Mouse (Mus musculus): ENCODE results near the gene Mon1b. TPM values are rescaled to one million over a fixed set of nuclear protein-coding genes. Genes with fewer than 3 reads are reported as not detected.

The Mon1b gene
- total and polyA plus RNA-seq, 2 experiments from 2014 or later, result 7.8 to 31.6 TPM

DNA sequence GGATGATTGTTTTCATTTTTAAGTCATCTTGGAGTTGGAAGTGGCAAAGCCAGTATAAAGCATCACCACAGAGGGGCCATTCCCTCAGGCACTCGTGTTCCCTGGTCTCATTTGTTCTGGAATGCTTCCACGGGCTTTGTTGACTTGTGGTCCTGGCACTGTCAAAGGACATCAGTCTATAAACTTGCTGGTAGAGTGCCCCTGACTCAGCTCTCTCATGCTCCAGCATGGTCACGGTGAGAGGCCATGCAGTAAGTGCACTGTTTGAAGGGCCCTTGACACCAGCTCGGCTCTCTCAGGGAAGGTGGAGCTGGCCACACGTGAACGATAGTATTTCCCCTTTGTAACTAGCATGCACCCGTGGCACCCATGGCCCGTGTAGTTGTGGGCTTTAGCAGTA lies 5.0 kb downstream of the Mon1b start:
- Histone ChIP-seq H3K4me1 (ENCODE audit: insufficient read depth, low read length) (peaks cover 12% of the 10 kb centered on the region), H3K27me3 (ENCODE audit: insufficient read depth, low read length) (no peaks in the 10 kb centered on the region), H3K36me3 (ENCODE audit: insufficient read depth, low read length) (peaks cover 22% of the 10 kb centered on the region), H3K4me3 (ENCODE audit: low read length) (no peak overlapping the region), H3K27ac (no peak overlapping the region), H3K9ac (replicated peaks; ENCODE audit: low read length) (no peak overlapping the region), H3K9me3 (ENCODE audit: low read length) (no peaks in the 10 kb centered on the region), H3K4me2 (ENCODE audit: low read depth, low read length) (no peak overlapping the region)
- ATAC-seq, result no peak
- WGBS, result 86% methylated on average over 8 of the region's 8 CpGs
- TF ChIP-seq CTCF (IDR thresholded peaks at IDR 0.05; ENCODE audit: low read depth), result no peak
- no peak for DNase-seq (ENCODE audit: low spot score)

DNA sequence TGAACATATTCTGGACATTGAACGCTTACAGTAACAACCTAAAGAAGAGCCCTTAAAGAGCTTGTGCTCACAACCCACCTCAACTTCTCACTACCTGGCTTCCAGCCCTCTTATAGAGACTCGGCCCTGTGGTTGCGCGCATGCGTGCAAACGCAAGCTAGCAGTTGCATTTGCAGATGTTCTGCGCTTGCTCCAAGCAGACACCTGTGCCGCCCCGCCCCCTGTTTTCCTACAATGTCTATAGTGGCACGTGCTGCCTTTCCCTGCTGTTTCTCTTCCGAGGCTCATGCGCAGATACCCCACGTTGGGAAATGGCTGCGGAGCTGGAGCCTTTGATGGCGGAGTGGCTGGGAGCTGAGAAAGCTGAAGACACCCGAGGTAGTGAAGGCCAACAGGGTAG lies 7.5 kb downstream of the Mon1b start, which contains the start of gene Syce1l:
Gene Syce1l, plus strand, starts transcription at position 288 of the 400 bp plus-strand sequence.
- peaks cover 22% of the 10 kb centered on the region for H3K36me3 ChIP-seq (ENCODE audit: insufficient read depth, low read length)
- no peak for TF ChIP-seq CTCF (IDR thresholded peaks at IDR 0.05; ENCODE audit: low read depth)
- no peak for ATAC-seq
- no peaks in the 10 kb centered on the region for H3K9me3 ChIP-seq (ENCODE audit: low read length)
- no peak within 1 kb of the TSS for H3K4me3 ChIP-seq (ENCODE audit: low read length)
- H3K27ac ChIP-seq, result no peak within 1 kb of the TSS
- no peaks in the 10 kb centered on the region for H3K27me3 ChIP-seq (ENCODE audit: insufficient read depth, low read length)
- H3K9ac ChIP-seq (replicated peaks; ENCODE audit: low read length), result no peak within 1 kb of the TSS
- DNase-seq (ENCODE audit: low spot score), result no peak
- WGBS, result 94% methylated on average over 16 of the region's 16 CpGs
- H3K4me2 ChIP-seq (ENCODE audit: low read depth, low read length), result no peak within 1 kb of the TSS
- no peaks in the 10 kb centered on the region for H3K4me1 ChIP-seq (ENCODE audit: insufficient read depth, low read length)

DNA sequence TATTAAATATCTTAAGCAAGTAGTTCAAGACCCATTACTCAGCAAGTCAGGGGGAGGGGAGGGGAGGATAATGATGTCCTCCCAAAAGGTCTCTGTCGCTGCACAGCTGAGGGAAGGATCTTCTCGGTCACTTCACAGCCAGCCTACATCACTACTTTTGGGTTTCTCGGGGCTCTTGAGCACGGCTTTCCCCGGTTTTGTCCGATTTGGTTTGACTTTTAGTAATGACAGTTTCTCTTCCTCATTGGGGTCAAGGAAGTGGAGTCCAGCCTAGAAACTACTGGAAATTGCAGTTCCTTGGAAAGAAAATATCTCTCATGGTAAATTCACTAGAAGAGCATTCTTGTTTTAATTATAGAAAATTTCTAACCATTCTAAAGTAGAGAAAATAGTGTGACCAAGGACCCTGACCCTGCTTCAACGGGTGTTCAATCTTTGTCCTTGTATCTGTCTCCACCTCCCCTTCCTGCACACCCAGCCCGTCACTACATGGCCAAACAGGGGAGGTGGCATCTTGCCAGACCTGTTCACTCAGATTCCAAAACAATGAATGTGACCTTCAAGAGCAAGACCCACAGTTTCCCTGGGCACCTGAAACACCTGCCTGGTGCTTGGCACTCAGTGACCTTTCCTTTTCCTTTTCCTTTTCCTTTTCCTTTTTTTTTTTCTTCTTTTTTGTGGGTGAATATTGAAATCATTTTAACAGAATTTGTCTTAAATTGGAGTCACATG lies 8.3 kb downstream of the Mon1b start:
- 86% methylated on average over 8 of the region's 8 CpGs for WGBS
- no peak for DNase-seq (ENCODE audit: low spot score)
- Histone ChIP-seq H3K27ac (no peak overlapping the region), H3K9me3 (ENCODE audit: low read length) (no peaks in the 10 kb centered on the region), H3K27me3 (ENCODE audit: insufficient read depth, low read length) (no peaks in the 10 kb centered on the region), H3K4me3 (ENCODE audit: low read length) (no peak overlapping the region), H3K4me1 (ENCODE audit: insufficient read depth, low read length) (no peaks in the 10 kb centered on the region), H3K4me2 (ENCODE audit: low read depth, low read length) (no peak overlapping the region), H3K9ac (replicated peaks; ENCODE audit: low read length) (no peak overlapping the region), H3K36me3 (ENCODE audit: insufficient read depth, low read length) (peaks cover 17% of the 10 kb centered on the region)
- TF ChIP-seq CTCF (IDR thresholded peaks at IDR 0.05; ENCODE audit: low read depth), result no peak
- no peak for ATAC-seq

DNA sequence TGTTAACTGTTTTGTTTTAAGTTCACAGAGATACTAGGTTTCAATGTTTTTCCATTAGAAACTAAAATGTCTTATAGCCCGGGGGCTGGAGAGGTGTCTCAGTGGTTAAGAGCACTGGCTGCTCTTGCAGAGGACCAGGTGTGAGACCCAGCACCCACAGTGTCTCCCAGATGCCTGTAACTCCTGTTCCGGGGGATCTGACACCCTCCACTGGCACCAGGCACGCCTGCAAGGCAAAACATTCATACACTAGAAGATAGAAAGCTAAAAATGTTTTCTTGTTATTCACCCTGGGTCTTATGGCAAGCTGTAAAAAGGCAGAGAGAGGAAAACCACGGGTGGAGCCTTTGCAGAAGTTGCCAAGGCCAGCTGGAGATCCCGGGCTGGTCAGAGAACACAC lies 9.8 kb downstream of the Mon1b start:
- Histone ChIP-seq H3K9ac (replicated peaks; ENCODE audit: low read length) (no peak overlapping the region), H3K36me3 (ENCODE audit: insufficient read depth, low read length) (peaks cover 16% of the 10 kb centered on the region), H3K4me1 (ENCODE audit: insufficient read depth, low read length) (no peaks in the 10 kb centered on the region), H3K9me3 (ENCODE audit: low read length) (no peaks in the 10 kb centered on the region), H3K27ac (no peak overlapping the region), H3K4me3 (ENCODE audit: low read length) (no peak overlapping the region), H3K4me2 (ENCODE audit: low read depth, low read length) (no peak overlapping the region), H3K27me3 (ENCODE audit: insufficient read depth, low read length) (no peaks in the 10 kb centered on the region)
- TF ChIP-seq CTCF (IDR thresholded peaks at IDR 0.05; ENCODE audit: low read depth), result no peak
- 84% methylated on average over 5 of the region's 5 CpGs for WGBS
- DNase-seq (ENCODE audit: low spot score) (no peak), ATAC-seq (no peak)

DNA sequence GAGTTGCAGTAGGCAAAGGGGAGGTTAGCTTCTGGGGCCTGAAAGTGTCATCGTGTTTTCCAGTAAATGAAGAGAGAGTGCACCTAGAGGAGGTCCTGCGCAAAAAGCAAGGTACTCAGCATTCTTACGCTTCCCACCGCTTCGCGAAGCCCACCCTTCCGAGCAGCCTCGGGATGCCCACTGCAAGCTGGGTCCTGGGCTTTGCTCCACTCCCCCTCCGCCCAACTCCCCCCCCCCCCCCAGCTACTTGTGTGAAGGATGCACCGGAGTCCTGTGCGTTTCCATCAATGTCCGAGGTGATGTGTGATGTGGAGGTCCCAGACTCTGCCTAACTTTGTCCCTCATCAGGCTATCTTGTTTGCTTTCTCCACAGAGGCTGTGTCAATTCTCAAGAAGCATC lies 17.1 kb downstream of the Mon1b start:
- no peak for TF ChIP-seq CTCF (IDR thresholded peaks at IDR 0.05; ENCODE audit: low read depth)
- Histone ChIP-seq H3K27ac (no peak overlapping the region), H3K4me2 (ENCODE audit: low read depth, low read length) (no peak overlapping the region), H3K4me3 (ENCODE audit: low read length) (no peak overlapping the region), H3K36me3 (ENCODE audit: insufficient read depth, low read length) (no peaks in the 10 kb centered on the region), H3K4me1 (ENCODE audit: insufficient read depth, low read length) (no peaks in the 10 kb centered on the region), H3K27me3 (ENCODE audit: insufficient read depth, low read length) (no peaks in the 10 kb centered on the region), H3K9me3 (ENCODE audit: low read length) (no peaks in the 10 kb centered on the region), H3K9ac (replicated peaks; ENCODE audit: low read length) (no peak overlapping the region)
- ATAC-seq, result no peak
- WGBS, result 88% methylated on average over 12 of the region's 12 CpGs
- no peak for DNase-seq (ENCODE audit: low spot score)

DNA sequence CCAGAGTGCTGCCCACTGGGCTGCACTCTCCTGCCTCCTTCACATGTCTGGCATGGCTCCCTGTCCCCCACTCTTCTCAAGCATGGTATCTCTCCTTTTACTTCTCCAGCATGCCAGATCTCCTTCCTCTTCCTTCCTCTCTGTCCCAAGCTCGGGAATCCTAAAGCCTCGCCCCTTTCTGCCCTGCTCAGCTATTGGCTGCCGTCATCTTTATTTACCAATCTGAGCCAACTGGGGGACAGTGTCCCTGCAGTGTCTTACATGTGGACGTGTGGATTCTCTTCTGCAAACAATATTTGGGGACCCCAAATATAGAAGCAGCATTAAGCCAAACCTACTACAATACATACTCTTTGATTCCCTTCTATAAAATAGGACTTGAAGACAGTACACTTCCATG lies 17.8 kb downstream of the Mon1b start:
- 64% methylated on average over 4 of the region's 4 CpGs for WGBS
- H3K4me2 ChIP-seq (ENCODE audit: low read depth, low read length), result no peak overlapping the region
- H3K4me3 ChIP-seq (ENCODE audit: low read length), result no peak overlapping the region
- DNase-seq (ENCODE audit: low spot score) (no peak), ATAC-seq (no peak)
- H3K9me3 ChIP-seq (ENCODE audit: low read length), result no peaks in the 10 kb centered on the region
- no peak for TF ChIP-seq CTCF (IDR thresholded peaks at IDR 0.05; ENCODE audit: low read depth)
- H3K36me3 ChIP-seq (ENCODE audit: insufficient read depth, low read length), result no peaks in the 10 kb centered on the region
- H3K9ac ChIP-seq (replicated peaks; ENCODE audit: low read length), result no peak overlapping the region
- H3K27ac ChIP-seq, result no peak overlapping the region
- no peaks in the 10 kb centered on the region for H3K4me1 ChIP-seq (ENCODE audit: insufficient read depth, low read length)
- no peaks in the 10 kb centered on the region for H3K27me3 ChIP-seq (ENCODE audit: insufficient read depth, low read length)

DNA sequence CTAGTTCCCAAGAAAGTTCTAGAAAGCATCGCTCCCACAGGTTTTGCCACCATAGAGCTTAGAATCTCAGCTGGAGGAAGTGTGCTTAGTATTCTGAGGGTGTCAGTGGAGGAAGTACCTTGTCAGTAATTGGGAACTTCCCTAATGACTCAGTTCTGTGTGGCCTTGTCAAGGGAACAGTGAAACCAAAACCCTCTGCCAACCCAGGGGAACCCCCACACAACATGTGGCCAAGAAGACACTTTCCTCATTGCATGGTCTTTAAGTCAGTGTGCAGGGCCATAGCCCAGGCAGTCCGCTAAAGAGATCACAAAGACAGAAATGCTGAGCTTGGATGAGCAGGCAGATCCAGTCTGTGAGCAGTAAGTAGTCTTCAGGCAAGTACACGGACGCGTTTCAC lies 20.8 kb downstream of the Mon1b start:
- Histone ChIP-seq H3K4me3 (ENCODE audit: low read length) (no peak overlapping the region), H3K27me3 (ENCODE audit: insufficient read depth, low read length) (no peaks in the 10 kb centered on the region), H3K4me1 (ENCODE audit: insufficient read depth, low read length) (no peaks in the 10 kb centered on the region), H3K9me3 (ENCODE audit: low read length) (no peaks in the 10 kb centered on the region), H3K27ac (no peak overlapping the region), H3K36me3 (ENCODE audit: insufficient read depth, low read length) (no peaks in the 10 kb centered on the region), H3K9ac (replicated peaks; ENCODE audit: low read length) (no peak overlapping the region), H3K4me2 (ENCODE audit: low read depth, low read length) (no peak overlapping the region)
- DNase-seq (ENCODE audit: low spot score) (no peak), ATAC-seq (no peak)
- 88% methylated on average over 5 of the region's 5 CpGs for WGBS
- TF ChIP-seq CTCF (IDR thresholded peaks at IDR 0.05; ENCODE audit: low read depth), result no peak
